Mouse (Mus musculus): Measurements from ENCODE around the gene Bik. TPM values are rescaled to one million over a fixed set of nuclear protein-coding genes. Genes with fewer than 3 reads are reported as not detected.
A peak's percentile ranks its signal among the peaks of the same experiment; 100 is the strongest.
"Not testable (repeated sequence)": the region's sequence is repeated elsewhere in the genome, so short reads cannot be mapped to it uniquely, and the experiment has no call there.

Bik gene
- 10 to 100 TPM; 11.6 to 13.1 TPM for total RNA-seq (2021)

DNA sequence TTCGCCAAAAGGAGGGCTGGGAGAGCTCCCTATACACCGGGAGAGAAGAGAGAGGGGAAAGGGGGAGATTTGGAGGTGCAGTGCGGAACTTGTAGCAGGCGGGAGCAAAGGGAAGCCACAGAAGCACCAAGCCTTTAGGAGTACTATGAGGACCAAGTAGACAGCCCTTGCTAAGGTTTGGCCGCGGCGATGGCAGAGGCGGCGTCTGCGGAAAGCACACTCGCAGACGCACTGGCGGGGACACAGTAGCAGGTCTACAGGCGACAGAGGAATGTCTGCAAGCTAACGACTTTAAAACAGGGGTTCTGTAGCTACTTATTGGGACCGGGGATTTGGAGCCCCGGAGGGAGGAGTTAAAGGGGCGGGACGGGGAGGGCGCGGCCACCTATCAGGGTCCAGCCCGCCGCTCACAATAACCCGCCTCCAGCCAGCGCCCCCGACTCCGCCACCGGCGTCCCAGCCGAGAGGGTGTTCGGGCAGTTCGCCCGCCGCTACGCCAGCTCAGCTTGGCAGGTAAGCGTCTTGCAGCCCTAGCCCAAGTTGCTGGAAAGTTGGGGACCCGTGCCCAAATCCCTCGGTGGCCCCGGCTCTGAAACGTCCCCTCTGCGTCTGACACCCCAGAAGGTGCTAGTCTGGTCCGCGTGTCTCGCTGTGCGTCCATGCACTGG lies at the start of gene Bik:
Gene Bik (plus strand): TSS at position 439 of the 668 bp plus-strand sequence.
- intact Hi-C loops (cut with DNase I): no loop called here
- DNase-seq: peak; percentile 75 to 82

DNA sequence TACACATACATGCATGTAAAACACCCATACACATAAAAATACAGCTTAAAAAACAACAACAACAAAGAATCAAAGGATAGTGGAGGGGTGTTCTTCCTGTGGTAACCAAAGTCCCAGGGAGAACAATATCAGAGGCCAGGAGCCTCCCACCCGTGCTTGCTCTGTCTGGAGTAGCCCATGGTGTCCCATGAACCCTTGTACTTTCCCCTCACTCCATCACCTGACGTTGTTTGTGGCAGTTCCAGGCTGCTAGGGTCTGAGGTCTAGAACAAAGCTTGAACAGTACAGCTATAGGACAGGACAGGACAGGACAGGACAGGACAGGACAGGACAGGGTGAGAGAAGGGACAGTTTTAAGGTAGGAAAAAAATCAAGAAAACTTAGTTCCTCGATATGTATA lies 48.6 kb upstream of the Bik start:
- DNase-seq: no peak
- intact Hi-C loops (cut with DNase I): no loop called here

DNA sequence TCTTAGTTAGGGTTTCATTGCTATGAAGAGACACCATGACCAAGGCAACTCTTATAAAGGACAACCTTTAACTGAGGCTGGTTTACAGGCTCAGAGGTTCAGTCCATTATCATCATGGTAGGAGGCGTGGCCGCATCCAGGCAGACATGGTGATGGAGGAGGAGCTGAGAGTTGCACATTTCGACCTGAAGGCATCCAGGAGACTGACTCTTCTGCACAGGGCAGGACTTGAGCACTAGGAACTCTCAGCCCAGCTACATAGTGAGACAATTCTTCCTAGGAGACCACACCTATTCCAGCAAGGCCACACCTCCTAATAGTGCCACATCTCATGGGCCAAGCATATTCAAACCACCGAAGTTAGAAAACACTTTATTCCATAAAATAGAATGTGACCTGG lies 46.8 kb upstream of the Bik start:
- intact Hi-C loops (cut with DNase I): loop anchor here (5.0 kb wide), 2 partner anchors 68 to 88 kb away; no protein-coding TSS in a partner anchor
- no peak for DNase-seq

DNA sequence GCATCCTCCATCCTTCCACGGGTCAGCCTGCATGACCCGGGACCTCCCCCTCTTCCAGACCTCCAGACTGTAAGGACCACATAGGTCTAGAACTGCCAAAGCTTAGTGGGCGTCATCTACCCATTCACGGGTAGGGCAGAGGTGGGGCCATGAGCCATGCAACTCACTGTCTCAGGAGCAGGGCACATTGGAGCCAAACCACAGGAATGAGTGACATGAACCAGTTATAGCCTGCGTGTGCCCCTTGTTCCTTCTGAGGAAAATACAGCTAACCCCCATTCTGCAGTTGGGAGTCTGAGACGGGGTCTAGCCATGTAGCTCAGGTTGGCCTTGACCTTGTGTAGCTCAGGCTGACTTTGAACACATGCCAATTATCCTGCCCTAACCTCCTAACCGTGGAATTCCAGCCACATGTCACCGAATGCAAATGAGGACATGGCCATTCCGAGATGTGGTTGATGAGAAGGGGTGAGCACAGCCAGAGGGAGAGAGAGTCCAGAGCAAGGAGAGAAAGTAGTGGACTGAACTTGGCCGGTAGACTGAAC lies 45.4 kb upstream of the Bik start:
- intact Hi-C loops (cut with DNase I): loop anchor here (5.0 kb wide), 2 partner anchors 69 to 89 kb away; no protein-coding TSS in a partner anchor
- DNase-seq: no peak

DNA sequence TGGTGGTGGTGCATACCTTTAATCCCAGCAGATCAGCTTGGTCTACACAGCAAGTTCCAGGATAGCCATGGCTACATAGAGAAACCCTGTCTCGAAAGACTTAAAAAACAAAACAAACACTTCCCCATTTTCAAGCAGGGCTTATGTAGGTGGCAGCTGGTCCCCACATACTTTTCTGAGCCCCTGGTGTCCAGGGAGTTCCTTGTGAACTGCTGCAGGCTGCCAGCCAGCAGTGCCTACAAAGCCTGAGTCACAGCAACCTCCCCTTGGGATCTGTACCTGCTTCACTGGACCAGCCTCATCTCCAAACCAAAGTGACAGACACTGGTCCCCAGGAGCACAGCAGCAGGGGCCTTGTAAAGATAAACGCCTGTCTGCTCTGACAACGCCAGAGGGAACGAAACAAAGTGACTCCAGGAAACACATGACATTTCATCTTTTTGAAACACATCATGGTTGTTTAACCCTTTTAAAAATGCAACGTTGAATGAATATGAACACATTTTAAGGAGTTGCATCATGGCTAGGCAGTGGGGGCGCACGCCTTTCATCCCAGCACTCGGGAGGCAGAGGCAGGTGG lies 43.9 kb upstream of the Bik start:
- no peak for DNase-seq
- intact Hi-C loops (cut with DNase I): loop anchor here (5.0 kb wide), 2 partner anchors 70 to 90 kb away; no protein-coding TSS in a partner anchor

DNA sequence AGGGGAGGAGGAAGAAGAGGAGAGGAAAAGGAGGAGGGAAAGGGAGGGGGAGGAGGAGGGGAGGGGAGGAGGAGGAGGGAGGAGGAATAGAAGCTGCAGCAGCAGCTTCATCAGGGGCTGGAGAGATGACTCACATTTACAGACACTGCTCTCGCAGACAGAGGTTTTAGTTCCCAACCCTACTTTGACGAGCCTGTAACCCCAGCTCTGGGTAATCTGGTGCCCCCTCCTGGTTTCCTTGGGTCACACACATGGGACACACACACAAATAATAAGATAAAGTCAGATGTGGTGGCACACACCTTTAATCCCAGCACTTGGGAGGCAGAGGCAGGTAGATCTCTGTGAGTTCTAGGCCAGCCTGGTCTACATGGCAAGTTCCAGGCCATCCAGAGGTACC lies 43.2 kb upstream of the Bik start:
- intact Hi-C loops (cut with DNase I): loop anchor here (5.0 kb wide), 2 partner anchors 71 to 91 kb away; no protein-coding TSS in a partner anchor

DNA sequence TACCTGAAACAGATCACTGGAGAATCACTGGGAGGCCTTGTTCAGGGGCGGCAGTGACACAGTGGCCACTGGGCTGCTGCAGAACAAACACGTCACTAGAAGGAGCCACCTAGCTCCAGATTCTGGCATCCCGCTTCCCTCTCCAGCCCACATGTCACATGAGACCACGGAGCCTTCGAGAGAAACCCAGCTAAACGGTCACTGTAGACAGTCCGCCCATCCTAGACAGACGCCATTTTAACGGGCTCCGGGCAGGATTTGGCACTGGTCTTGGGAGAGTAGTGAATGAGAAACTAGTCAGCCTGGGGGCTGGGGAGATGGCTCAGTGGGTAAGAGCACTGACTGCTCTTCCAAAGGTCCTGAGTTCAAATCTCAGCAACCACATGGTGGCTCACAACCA lies 42.4 kb upstream of the Bik start:
- DNase-seq: no peak
- intact Hi-C loops (cut with DNase I): loop anchor here (5.0 kb wide), 2 partner anchors 72 to 92 kb away; no protein-coding TSS in a partner anchor

More for the DNA sequence above, 43.2 kb upstream of the Bik start:
- peak in 1 of 2 experiments; percentile 41 for DNase-seq

DNA sequence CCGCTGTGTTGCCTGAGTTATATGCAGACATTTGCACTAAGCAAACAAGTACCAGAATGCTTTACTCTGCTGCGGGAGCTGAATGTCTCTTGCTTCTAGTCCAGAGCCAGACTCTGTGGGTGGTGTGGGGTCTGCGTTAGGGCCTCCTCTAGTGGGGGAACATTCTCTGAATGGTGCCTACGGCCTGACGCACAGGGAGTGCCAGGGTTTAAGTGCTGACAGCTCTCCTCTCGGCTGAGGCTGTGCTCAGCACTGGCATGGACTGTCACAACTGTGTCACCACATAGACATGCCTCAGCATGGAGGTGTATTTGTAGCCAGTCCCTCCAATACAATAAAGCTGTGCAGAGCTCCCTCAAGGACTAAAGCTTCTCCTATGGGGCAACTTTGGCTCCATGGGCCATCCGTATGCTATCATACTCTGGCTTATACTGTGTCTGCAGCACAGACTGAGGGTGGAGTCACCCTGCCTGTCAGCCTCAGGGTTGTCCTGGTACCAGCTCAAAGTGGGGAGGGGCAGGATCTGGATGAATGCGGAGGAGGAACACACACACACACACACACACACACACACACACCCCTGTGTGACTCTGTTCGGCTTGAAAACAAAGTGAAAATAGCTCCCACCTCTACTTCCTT lies 39.1 kb upstream of the Bik start:
- DNase-seq: no peak
- intact Hi-C loops (cut with DNase I): no loop called here

DNA sequence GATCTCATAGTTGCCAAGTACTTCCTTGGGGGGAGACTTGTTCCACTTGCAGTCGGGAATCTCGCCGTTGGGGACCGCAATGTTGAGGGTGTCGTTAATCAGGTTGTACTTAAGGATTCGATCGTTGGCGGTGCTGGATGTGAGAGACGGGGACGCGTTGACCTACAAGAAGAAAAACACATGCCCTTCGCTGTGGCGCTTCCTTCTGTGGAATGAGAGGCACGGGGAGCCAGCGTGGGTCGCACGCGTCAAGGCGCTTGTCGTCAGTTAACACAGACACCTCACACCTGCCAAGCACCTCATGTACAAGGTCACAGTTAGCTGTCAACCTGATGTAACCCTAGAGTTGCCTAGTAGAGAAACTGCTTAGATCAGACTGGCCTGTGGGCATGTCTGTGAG lies 37.2 kb upstream of the Bik start:
- intact Hi-C loops (cut with DNase I): no loop called here
- no peak for DNase-seq

DNA sequence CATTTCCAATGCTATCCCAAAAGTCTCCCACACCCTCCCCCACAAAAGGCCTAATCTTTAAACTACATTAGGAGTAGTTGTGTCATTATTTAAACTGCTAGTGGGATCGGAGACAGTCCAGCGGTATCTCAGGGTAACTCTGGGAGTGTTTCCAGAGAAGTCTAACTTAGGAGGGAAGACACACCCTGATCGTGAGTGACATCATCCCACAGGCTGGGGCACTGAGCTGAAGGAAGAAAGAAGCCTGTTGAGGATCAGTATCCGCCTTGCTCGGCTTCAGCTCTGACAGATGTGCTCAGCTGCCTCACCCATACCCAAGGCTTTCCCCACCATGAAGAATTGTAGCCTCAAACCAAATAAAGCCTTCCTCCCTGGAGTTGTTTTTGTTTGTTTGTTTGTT lies 34.8 kb upstream of the Bik start:
- DNase-seq: no peak

DNA sequence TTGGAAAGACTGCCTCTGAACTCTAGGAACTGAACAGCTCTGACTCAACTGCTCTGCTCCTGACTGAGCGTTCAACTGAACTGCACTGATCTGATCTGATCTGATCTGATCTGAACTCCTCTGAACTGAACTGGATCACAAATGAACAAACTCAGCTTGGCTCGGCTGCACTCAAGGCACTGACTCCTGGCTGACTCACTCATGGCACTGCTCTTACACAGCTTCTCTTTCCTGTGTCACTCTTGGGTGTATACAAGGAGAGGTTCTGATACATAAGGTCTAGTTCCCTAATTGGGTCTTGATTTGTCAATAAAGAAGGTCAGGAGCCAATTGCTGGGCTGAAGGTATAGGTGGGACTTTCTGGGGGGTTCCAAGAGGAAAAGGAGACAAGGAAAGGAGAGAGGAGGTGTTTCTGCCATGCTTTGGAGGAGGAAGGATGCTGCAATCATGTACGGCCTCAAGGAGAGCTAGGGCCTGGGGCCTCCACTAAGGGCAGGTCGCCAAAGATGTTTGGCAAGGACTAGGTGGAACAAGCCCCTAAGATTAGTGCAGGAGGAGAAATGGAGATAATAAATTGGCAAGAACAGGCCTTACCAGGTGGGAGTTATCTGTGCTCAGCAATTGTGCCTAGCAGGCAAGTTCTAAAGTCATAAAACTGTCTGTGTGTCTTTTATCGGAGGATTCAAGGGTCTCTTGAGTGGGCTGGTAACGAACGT lies 32.6 kb upstream of the Bik start:
- intact Hi-C loops (cut with DNase I): no loop called here

More for the DNA sequence above, 34.8 kb upstream of the Bik start:
- intact Hi-C loops (cut with DNase I): no loop called here

DNA sequence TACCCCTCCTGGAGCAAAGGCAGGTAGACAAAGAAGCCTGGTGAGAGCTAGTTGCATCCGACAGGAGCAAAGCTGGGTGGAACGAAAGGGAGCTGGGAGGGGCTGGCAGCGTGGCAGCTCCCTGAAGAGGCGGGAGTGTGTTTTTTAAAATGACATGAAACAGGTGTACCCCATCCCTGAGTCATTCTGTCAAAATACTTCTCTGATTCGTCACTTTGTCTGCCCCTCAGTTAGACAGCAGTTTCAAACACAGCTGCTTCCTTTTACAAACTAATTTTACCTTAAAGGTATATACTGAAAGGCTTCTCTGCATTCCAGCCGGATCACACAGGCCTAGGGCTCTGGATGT lies 32.1 kb upstream of the Bik start:
- intact Hi-C loops (cut with DNase I): no loop called here
- no peak for DNase-seq

More for the DNA sequence above, 32.6 kb upstream of the Bik start:
- no peak for DNase-seq

DNA sequence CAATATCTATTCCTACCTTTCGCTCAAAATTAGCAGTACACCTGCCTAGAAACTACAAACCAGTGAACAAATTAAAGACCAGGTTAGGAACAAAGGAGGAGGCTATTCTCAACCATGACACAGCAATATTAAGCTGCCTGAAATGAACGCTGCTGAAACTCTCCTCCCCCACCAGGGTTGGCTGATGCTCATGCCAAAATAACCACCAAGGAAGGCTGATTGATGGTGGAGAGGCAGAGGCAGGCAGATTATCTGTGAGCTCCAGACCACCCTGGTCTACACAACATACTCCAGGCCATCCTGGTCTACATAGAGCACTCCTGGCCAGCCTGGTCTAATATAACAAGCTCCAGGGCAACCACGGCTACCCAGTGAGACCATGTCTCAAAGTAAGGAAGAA lies 31.5 kb upstream of the Bik start:
- no peak for DNase-seq
- intact Hi-C loops (cut with DNase I): no loop called here

DNA sequence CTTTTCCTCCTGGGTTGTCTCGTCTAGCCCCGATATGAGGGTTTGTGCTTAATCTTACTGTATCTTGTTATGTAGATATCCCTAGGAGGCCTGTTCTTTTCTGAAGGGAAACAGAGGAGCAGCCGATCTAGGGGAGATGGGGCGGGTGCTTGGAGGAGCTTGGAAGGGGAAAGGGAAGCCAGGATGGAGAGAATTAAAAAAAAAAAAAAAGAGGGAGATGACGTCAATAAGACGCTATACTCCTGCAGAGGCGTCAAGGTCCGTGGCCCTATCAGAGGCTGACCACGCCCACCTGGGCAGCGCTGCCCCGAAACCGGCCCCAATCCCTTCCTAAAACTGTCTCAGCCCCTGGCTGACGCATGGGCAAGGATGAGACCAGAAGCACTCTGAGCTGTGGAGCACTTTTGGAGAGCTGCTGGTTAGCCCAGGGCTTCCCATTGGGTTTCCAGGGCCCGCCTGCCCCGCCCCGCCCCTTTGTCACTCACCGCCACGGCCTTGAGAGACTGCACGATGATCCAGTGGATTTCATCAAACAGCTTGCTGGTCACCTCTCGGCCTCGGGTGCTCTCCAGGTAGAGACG lies 30.8 kb upstream of the Bik start:
- intact Hi-C loops (cut with DNase I): no loop called here
- no peak for DNase-seq

DNA sequence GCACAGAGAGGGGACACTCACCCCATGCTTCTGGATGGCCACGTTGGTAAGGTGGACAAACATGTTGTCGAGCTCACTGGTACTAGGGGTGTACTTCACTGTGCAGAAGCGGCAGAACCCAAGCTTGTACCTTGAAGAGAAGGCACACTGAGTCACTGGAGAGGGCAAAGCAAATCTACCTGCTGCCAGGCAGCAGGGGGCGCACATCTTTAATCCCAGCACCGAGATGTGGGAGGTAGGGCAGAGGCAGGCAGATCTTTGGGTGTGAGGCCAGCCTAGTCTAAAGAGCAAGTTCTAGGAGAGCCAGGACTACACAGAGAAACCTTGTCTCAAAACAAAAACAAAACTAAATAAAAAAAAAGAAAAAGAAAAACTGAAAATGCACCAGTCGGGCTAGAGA lies 29.4 kb upstream of the Bik start:
- no peak for DNase-seq
- intact Hi-C loops (cut with DNase I): no loop called here

DNA sequence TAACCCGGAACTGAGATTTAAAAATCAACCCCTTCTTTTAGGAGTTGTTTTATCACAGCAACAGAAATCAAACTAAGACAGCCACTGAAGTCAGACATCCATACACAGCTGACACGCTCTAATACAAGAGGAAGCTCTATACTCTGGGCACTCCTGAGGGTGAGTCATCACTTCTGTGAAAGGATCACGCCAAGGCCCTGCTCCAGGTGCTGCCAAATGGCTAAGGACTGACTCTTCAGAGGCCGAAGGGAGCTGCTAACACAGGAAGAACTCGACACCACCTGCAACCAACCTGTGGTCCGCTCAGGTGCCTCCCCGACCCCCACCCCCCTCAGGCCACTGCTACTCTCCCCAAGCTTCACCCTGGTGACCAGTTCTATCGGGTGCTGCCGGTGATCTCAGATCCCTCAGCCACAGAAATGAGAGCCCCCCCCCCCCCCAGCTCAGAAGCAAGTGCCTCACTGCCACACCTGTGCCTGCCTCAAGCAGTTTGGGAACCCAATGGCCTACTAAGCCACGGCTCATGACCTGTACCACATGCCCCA lies 27.4 kb upstream of the Bik start:
- intact Hi-C loops (cut with DNase I): no loop called here
- DNase-seq: no peak

DNA sequence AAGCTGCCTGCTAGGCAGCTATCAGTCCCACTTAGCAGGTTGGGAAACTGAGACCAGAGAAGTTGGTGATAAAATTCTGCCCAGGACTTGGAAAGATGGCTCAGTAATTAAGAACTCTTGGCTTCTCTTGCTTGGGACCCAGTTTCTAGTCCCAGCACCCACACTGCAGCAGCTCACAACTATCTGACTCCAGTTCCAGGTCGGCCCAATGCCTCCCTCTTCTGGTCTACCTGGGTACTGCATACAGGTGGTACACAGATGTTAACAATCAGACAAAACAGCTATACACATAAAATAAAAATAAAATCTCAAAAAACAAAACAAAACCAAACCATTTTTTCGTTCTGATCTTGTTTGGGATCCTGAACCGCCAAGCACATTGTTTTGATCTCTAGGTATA lies 26.3 kb upstream of the Bik start:
- intact Hi-C loops (cut with DNase I): no loop called here
- DNase-seq: peak; percentile 43 to 67

DNA sequence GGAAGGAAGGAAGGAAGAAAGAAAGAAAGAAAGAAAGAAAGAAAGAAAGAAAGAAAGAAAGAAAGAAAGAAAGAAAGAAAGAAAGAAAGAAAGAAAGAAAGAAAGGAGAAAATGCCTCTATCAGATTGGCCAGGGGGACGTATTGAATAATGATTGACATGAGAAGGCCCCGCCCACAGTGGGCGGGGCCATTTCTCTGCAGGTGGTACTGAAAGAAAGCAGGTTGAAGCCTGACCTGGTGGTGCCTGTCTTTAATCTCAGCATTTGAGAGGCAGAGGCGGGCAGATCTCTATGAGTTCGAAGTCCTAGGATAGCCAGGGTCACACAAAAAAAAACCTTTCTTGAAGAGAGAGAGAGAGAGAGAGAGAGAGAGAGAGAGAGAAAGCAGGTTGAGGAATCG lies 25.2 kb upstream of the Bik start:
- intact Hi-C loops (cut with DNase I); DNase-seq: not testable (repeated sequence)

DNA sequence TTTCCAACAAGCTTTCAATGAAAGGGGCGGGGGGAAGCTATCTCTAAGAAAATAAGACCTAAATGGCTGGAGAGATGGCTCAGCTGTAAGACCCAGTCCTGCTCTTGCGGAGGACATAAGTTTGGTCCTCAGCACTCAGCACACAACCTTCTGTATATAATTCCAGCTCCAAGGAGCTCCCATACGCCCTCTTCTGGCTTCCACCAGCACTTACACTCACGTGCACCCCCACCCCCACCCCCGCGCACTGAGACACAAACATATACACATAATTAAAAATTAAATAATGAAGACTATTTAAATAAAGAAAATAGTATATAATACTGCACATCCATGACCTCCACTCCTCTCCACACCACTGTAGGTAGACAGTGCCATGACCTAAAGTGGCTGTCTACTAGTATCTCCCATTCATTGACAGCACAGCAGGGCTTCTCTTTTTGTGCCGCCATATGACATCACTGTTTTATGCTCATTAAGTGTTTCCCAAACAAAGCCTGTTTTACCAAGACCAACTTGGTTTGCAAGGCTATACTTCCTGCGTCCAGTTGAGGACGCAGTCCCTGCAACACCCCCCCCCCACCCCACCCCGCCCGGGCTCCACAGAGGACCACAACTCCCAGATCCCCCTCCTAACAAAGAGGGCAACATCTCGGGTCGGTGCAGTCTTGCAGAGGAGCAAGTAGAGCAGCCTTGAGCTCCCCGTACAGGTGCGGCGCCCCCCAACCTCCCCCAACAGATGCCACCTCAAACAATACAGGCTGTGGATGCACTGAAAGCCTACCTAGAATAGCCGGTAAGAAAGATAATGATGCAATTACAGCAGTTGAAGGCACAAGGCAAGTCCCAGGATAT lies 16.5 kb upstream of the Bik start:
- intact Hi-C loops (cut with DNase I): loop anchor here (10.0 kb wide), 2 partner anchors 125 to 695 kb away; no protein-coding TSS in a partner anchor
- DNase-seq: no peak

Data from heart, postnatal 36 days (tissue).